Mouse (Mus musculus): ENCODE results near the gene Reck. TPM values are rescaled to one million over a fixed set of nuclear protein-coding genes. Genes with fewer than 3 reads are reported as not detected.

The Reck gene
- polyA plus RNA-seq, 1 experiment from 2014 or later = 24.3 TPM

- Histone ChIP-seq H3K9me3 (replicated peaks; ENCODE audit: control insufficient read depth, low read length) (no peaks in the 10 kb centered on the region), H3K4me3 (ENCODE audit: low read depth, low read length) (no peak overlapping the region), H3K27me3 (ENCODE audit: control insufficient read depth, insufficient read depth, low read length) (no peaks in the 10 kb centered on the region), H3K36me3 (replicated peaks; ENCODE audit: control insufficient read depth, insufficient read depth, low read depth, low read length) (no peaks in the 10 kb centered on the region), H3K4me1 (ENCODE audit: control insufficient read depth, insufficient read depth, low read length) (no peaks in the 10 kb centered on the region), H3K4me2 (ENCODE audit: low read depth, low read length) (no peak overlapping the region), H3K27ac (replicated peaks; ENCODE audit: low read depth, low read length) (no peak overlapping the region), H3K9ac (replicated peaks; ENCODE audit: low read length) (no peak overlapping the region)
- WGBS = 77% methylated on average over 8 of the region's 8 CpGs
- DNase-seq (ENCODE audit: low spot score) = no peak
- ATAC-seq (replicated peaks; ENCODE audit: insufficient number of reproducible peaks, low FRiP score, low TSS enrichment, low read depth) = no peak
These were observed 21.2 kb upstream of the Reck start for GRCm38 (mm10) chr4:43854101-43854500.

GRCm38 (mm10) chr4:43859886-43860285 is 15.4 kb upstream of the Reck start:
- Histone ChIP-seq H3K27ac (replicated peaks; ENCODE audit: low read depth, low read length) (no peak overlapping the region), H3K4me2 (ENCODE audit: low read depth, low read length) (no peak overlapping the region), H3K9ac (replicated peaks; ENCODE audit: low read length) (no peak overlapping the region), H3K27me3 (ENCODE audit: control insufficient read depth, insufficient read depth, low read length) (no peaks in the 10 kb centered on the region), H3K4me1 (ENCODE audit: control insufficient read depth, insufficient read depth, low read length) (no peaks in the 10 kb centered on the region), H3K4me3 (ENCODE audit: low read depth, low read length) (no peak overlapping the region), H3K9me3 (replicated peaks; ENCODE audit: control insufficient read depth, low read length) (no peaks in the 10 kb centered on the region), H3K36me3 (replicated peaks; ENCODE audit: control insufficient read depth, insufficient read depth, low read depth, low read length) (no peaks in the 10 kb centered on the region)
- WGBS = 79% methylated on average over 10 of the region's 10 CpGs
- DNase-seq (ENCODE audit: low spot score) (no peak), ATAC-seq (replicated peaks; ENCODE audit: insufficient number of reproducible peaks, low FRiP score, low TSS enrichment, low read depth) (no peak)

GRCm38 (mm10) chr4:43860744-43861519 is 14.4 kb upstream of the Reck start:
- ATAC-seq (replicated peaks; ENCODE audit: insufficient number of reproducible peaks, low FRiP score, low TSS enrichment, low read depth) = no peak
- Histone ChIP-seq H3K4me3 (ENCODE audit: low read depth, low read length) (no peak overlapping the region), H3K9me3 (replicated peaks; ENCODE audit: control insufficient read depth, low read length) (no peaks in the 10 kb centered on the region), H3K27me3 (ENCODE audit: control insufficient read depth, insufficient read depth, low read length) (no peaks in the 10 kb centered on the region), H3K4me2 (ENCODE audit: low read depth, low read length) (no peak overlapping the region), H3K36me3 (replicated peaks; ENCODE audit: control insufficient read depth, insufficient read depth, low read depth, low read length) (no peaks in the 10 kb centered on the region), H3K4me1 (ENCODE audit: control insufficient read depth, insufficient read depth, low read length) (no peaks in the 10 kb centered on the region), H3K27ac (replicated peaks; ENCODE audit: low read depth, low read length) (no peak overlapping the region), H3K9ac (replicated peaks; ENCODE audit: low read length) (no peak overlapping the region)
- 22% methylated on average over 14 of the region's 14 CpGs for WGBS
- peak; percentile 86 for DNase-seq (ENCODE audit: low spot score)

DNA sequence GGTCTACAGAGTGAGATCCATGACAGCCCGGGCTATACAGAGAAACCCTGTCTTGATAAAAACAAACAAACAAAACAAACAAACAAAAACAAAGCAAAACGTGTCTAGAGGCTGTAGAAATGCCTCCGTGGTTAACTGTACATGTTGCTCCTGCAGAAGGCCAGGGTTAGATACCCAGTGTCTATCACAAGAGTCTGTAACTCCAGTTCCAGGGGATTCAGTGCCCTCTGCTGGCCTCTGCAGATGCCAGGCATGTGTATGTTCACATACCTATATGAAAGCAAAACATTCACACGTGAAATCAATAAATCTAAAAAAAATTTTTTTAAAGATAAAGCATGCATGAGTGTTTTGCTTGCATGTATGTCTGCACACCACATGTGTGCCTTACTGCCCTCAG is 12.0 kb upstream of the Reck start:
- WGBS = 58% methylated on average over 4 of the region's 4 CpGs
- no peak for ATAC-seq (replicated peaks; ENCODE audit: insufficient number of reproducible peaks, low FRiP score, low TSS enrichment, low read depth)
- H3K4me1 ChIP-seq (ENCODE audit: control insufficient read depth, insufficient read depth, low read length) = no peaks in the 10 kb centered on the region

GRCm38 (mm10) chr4:43869821-43870220 is 5.5 kb upstream of the Reck start:
- WGBS = 89% methylated on average over 10 of the region's 10 CpGs
- no peaks in the 10 kb centered on the region for H3K36me3 ChIP-seq (replicated peaks; ENCODE audit: control insufficient read depth, insufficient read depth, low read depth, low read length)
- H3K4me1 ChIP-seq (ENCODE audit: control insufficient read depth, insufficient read depth, low read length) = no peaks in the 10 kb centered on the region
- no peaks in the 10 kb centered on the region for H3K9me3 ChIP-seq (replicated peaks; ENCODE audit: control insufficient read depth, low read length)
- H3K4me2 ChIP-seq (ENCODE audit: low read depth, low read length) = no peak overlapping the region
- H3K9ac ChIP-seq (replicated peaks; ENCODE audit: low read length) = no peak overlapping the region
- no peaks in the 10 kb centered on the region for H3K27me3 ChIP-seq (ENCODE audit: control insufficient read depth, insufficient read depth, low read length)
- H3K27ac ChIP-seq (replicated peaks; ENCODE audit: low read depth, low read length) = no peak overlapping the region
- H3K4me3 ChIP-seq (ENCODE audit: low read depth, low read length) = no peak overlapping the region
- DNase-seq (ENCODE audit: low spot score) (no peak), ATAC-seq (replicated peaks; ENCODE audit: insufficient number of reproducible peaks, low FRiP score, low TSS enrichment, low read depth) (no peak)

More for the DNA sequence above, 12.0 kb upstream of the Reck start:
- Histone ChIP-seq H3K27me3 (ENCODE audit: control insufficient read depth, insufficient read depth, low read length) (no peaks in the 10 kb centered on the region), H3K9ac (replicated peaks; ENCODE audit: low read length) (no peak overlapping the region), H3K27ac (replicated peaks; ENCODE audit: low read depth, low read length) (no peak overlapping the region), H3K9me3 (replicated peaks; ENCODE audit: control insufficient read depth, low read length) (no peaks in the 10 kb centered on the region), H3K4me2 (ENCODE audit: low read depth, low read length) (no peak overlapping the region), H3K4me3 (ENCODE audit: low read depth, low read length) (no peak overlapping the region), H3K36me3 (replicated peaks; ENCODE audit: control insufficient read depth, insufficient read depth, low read depth, low read length) (no peaks in the 10 kb centered on the region)
- no peak for DNase-seq (ENCODE audit: low spot score)

DNA sequence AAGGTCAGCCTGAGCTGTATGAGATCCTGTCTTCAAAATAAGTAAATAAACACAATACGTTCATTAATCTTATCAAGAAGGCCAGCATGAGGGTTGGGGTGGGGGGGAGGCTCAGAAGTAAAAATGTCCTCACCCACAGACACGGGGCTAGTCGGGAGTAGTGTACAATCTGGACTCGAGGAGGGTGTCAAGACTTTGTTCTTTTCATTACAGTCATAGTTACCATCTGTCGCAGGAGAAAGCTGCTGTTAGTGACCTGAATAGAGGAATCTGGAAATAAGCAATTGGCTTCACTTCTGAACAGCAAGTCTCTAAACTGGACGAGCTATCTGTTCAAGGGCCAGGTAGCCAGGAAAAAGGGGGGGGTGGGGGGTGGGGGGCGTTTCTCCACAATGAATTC is 829 bp upstream of the Reck start:
- Histone ChIP-seq H3K4me3 (ENCODE audit: low read depth, low read length) (peak overlapping the region; percentile 91), H3K36me3 (replicated peaks; ENCODE audit: control insufficient read depth, insufficient read depth, low read depth, low read length) (no peaks in the 10 kb centered on the region), H3K27me3 (ENCODE audit: control insufficient read depth, insufficient read depth, low read length) (no peaks in the 10 kb centered on the region), H3K4me1 (ENCODE audit: control insufficient read depth, insufficient read depth, low read length) (no peaks in the 10 kb centered on the region; the same call in 1 of the 2 replicates), H3K9me3 (replicated peaks; ENCODE audit: control insufficient read depth, low read length) (no peaks in the 10 kb centered on the region), H3K9ac (replicated peaks; ENCODE audit: low read length) (peak overlapping the region; percentile 92), H3K27ac (replicated peaks; ENCODE audit: low read depth, low read length) (no peak overlapping the region), H3K4me2 (ENCODE audit: low read depth, low read length) (peak overlapping the region; percentile 82; the same call in 1 of the 2 replicates)
- WGBS = 62% methylated on average over 7 of the region's 7 CpGs
- DNase-seq (ENCODE audit: low spot score) (no peak), ATAC-seq (replicated peaks; ENCODE audit: insufficient number of reproducible peaks, low FRiP score, low TSS enrichment, low read depth) (no peak)

GRCm38 (mm10) chr4:43875919-43876411 is 635 bp downstream of the Reck start:
- Histone ChIP-seq H3K27me3 (ENCODE audit: control insufficient read depth, insufficient read depth, low read length) (no peaks in the 10 kb centered on the region), H3K9me3 (replicated peaks; ENCODE audit: control insufficient read depth, low read length) (no peaks in the 10 kb centered on the region), H3K9ac (replicated peaks; ENCODE audit: low read length) (peak overlapping the region; percentile 92), H3K4me1 (ENCODE audit: control insufficient read depth, insufficient read depth, low read length) (no peaks in the 10 kb centered on the region; the same call in 1 of the 2 replicates), H3K27ac (replicated peaks; ENCODE audit: low read depth, low read length) (peak overlapping the region; percentile 56; the same call in 1 of the 2 replicates), H3K4me2 (ENCODE audit: low read depth, low read length) (peak overlapping the region; percentile 82), H3K36me3 (replicated peaks; ENCODE audit: control insufficient read depth, insufficient read depth, low read depth, low read length) (no peaks in the 10 kb centered on the region), H3K4me3 (ENCODE audit: low read depth, low read length) (peak overlapping the region; percentile 91)
- DNase-seq (ENCODE audit: low spot score) (no peak), ATAC-seq (replicated peaks; ENCODE audit: insufficient number of reproducible peaks, low FRiP score, low TSS enrichment, low read depth) (peak; percentile 63; the same call in 1 of the 2 replicates)
- WGBS = under 1% methylated on average over 20 of the region's 20 CpGs

GRCm38 (mm10) chr4:43877230-43877629 is 1.9 kb downstream of the Reck start:
- no peak for ATAC-seq (replicated peaks; ENCODE audit: insufficient number of reproducible peaks, low FRiP score, low TSS enrichment, low read depth)
- H3K27me3 ChIP-seq (ENCODE audit: control insufficient read depth, insufficient read depth, low read length) = no peaks in the 10 kb centered on the region
- no peak overlapping the region for H3K4me2 ChIP-seq (ENCODE audit: low read depth, low read length)
- H3K4me1 ChIP-seq (ENCODE audit: control insufficient read depth, insufficient read depth, low read length) = no peaks in the 10 kb centered on the region; the same call in 1 of the 2 replicates
- H3K27ac ChIP-seq (replicated peaks; ENCODE audit: low read depth, low read length) = no peak overlapping the region
- no peak overlapping the region for H3K4me3 ChIP-seq (ENCODE audit: low read depth, low read length)
- H3K9ac ChIP-seq (replicated peaks; ENCODE audit: low read length) = no peak overlapping the region
- 95% methylated on average over 1 of the region's 1 CpGs for WGBS
- H3K36me3 ChIP-seq (replicated peaks; ENCODE audit: control insufficient read depth, insufficient read depth, low read depth, low read length) = no peaks in the 10 kb centered on the region
- no peaks in the 10 kb centered on the region for H3K9me3 ChIP-seq (replicated peaks; ENCODE audit: control insufficient read depth, low read length)
- DNase-seq (ENCODE audit: low spot score) = no peak
